Mouse (Mus musculus) megakaryocyte, adult 5-6 weeks (primary cell): ENCODE data around the gene Atp5g1. TPM values are rescaled to one million over a fixed set of nuclear protein-coding genes. Genes with fewer than 3 reads are reported as not detected.

ENCODE experiments used
- ATAC-seq: 2 replicates; pipeline ENCODE4 v1.8.0; 2016; ENCODE audit warnings: mild to moderate bottlenecking, inconsistent platforms; ENCODE audit not compliant: poor library complexity, severe bottlenecking
- total RNA-seq, 2 experiments: library from RNA; stranded (forward) in 1 of 2; stranded (reverse) in 1 of 2; fragments of 153-499, 151-499 nt in 1 of 2; fragments of 221-1000, 200-1000 nt in 1 of 2; gene quantifications; 2 replicates each; pipeline versions ENCODE4 v1.2.3 to v1.2.4; 2015 to 2017

Atp5g1 gene
- total RNA-seq, 2 experiments from 2014 or later, result 35.9 to 192 TPM

GRCm38 (mm10) chr11:96030571-96030970, 44.9 kb downstream of the Atp5g1 start:
- no peak for ATAC-seq

GRCm38 (mm10) chr11:96028130-96028529, 47.3 kb downstream of the Atp5g1 start:
- ATAC-seq, result no peak

GRCm38 (mm10) chr11:96020622-96021021, 54.8 kb downstream of the Atp5g1 start:
- ATAC-seq, result no peak

Other genes starting within 250 kb of the Atp5g1 start
- gene Gngt2, start 238.5 kb downstream of the Atp5g1 start, total RNA-seq (2015), result 92.0 and 95.7 TPM in 2 replicates
- 64.0 and 66.6 TPM in 2 replicates for gene Gngt2, start 238.5 kb downstream of the Atp5g1 start, total RNA-seq (2017)
- gene Abi3, start 233.2 kb downstream of the Atp5g1 start, total RNA-seq (2015), result 14.7 and 19.8 TPM in 2 replicates
- gene Abi3, start 233.2 kb downstream of the Atp5g1 start, total RNA-seq (2017), result 13.7 and 20.0 TPM in 2 replicates
- gene B4galnt2, start 160.8 kb downstream of the Atp5g1 start, total RNA-seq (2015), result not detected in 2 replicates
- not detected in 2 replicates for gene B4galnt2, start 160.8 kb downstream of the Atp5g1 start, total RNA-seq (2017)
- not detected in 2 replicates for gene Igf2bp1, start 69.7 kb downstream of the Atp5g1 start, total RNA-seq (2015)
- gene Igf2bp1, start 69.7 kb downstream of the Atp5g1 start, total RNA-seq (2017), result not detected in 2 replicates
- gene Gip, start 51.1 kb downstream of the Atp5g1 start, total RNA-seq (2015), result not detected in 2 replicates
- not detected in 2 replicates for gene Gip, start 51.1 kb downstream of the Atp5g1 start, total RNA-seq (2017)
- 80.1 and 93.3 TPM in 2 replicates for gene Snf8, start 40.8 kb downstream of the Atp5g1 start, total RNA-seq (2015)
- 47.6 and 59.8 TPM in 2 replicates for gene Snf8, start 40.8 kb downstream of the Atp5g1 start, total RNA-seq (2017)
- 22.5 and 22.8 TPM in 2 replicates for gene Ube2z, start 10.3 kb downstream of the Atp5g1 start, total RNA-seq (2015)
- 20.8 and 21.5 TPM in 2 replicates for gene Ube2z, start 10.3 kb downstream of the Atp5g1 start, total RNA-seq (2017)
- not detected in 2 replicates for gene Calcoco2, start 36.3 kb upstream of the Atp5g1 start, total RNA-seq (2015)
- not detected in 2 replicates for gene Calcoco2, start 36.3 kb upstream of the Atp5g1 start, total RNA-seq (2017)
- not detected in 2 replicates for gene Ttll6, start 58.1 kb upstream of the Atp5g1 start, total RNA-seq (2015)
- gene Ttll6, start 58.1 kb upstream of the Atp5g1 start, total RNA-seq (2017), result not detected in 2 replicates
- not detected in 2 replicates for gene Hoxb13, start 118.6 kb upstream of the Atp5g1 start, total RNA-seq (2015)
- not detected in 2 replicates for gene Hoxb13, start 118.6 kb upstream of the Atp5g1 start, total RNA-seq (2017)
- gene Hoxb9, start 195.8 kb upstream of the Atp5g1 start, total RNA-seq (2015), result not detected in 2 replicates
- gene Hoxb9, start 195.8 kb upstream of the Atp5g1 start, total RNA-seq (2017), result not detected in 2 replicates
- not detected in 2 replicates for gene Hoxb8, start 206.2 kb upstream of the Atp5g1 start, total RNA-seq (2015)
- gene Hoxb8, start 206.2 kb upstream of the Atp5g1 start, total RNA-seq (2017), result not detected in 2 replicates
- 0.11 TPM in 1 of 2 replicates, not detected in the other for gene Hoxb7, start 211.0 kb upstream of the Atp5g1 start, total RNA-seq (2015)
- gene Hoxb7, start 211.0 kb upstream of the Atp5g1 start, total RNA-seq (2017), result not detected in 2 replicates
- gene Hoxb6, start 216.8 kb upstream of the Atp5g1 start, total RNA-seq (2015), result not detected in 2 replicates
- not detected in 2 replicates for gene Hoxb6, start 216.8 kb upstream of the Atp5g1 start, total RNA-seq (2017)
- not detected in 2 replicates for gene Hoxb5, start 227.7 kb upstream of the Atp5g1 start, total RNA-seq (2015)
- not detected in 2 replicates for gene Hoxb5, start 227.7 kb upstream of the Atp5g1 start, total RNA-seq (2017)
- 2.9 and 3.4 TPM in 2 replicates for gene Hoxb4, start 242.6 kb upstream of the Atp5g1 start, total RNA-seq (2015)
- 3.7 and 4.0 TPM in 2 replicates for gene Hoxb4, start 242.6 kb upstream of the Atp5g1 start, total RNA-seq (2017)
- gene Hoxb3, start 247.7 kb upstream of the Atp5g1 start, total RNA-seq (2015), result 0.75 and 1.4 TPM in 2 replicates
- 0.12 and 0.44 TPM in 2 replicates for gene Hoxb3, start 247.7 kb upstream of the Atp5g1 start, total RNA-seq (2017)